Mouse (Mus musculus) limb, embryonic 15.5 days (tissue): ENCODE measurements at regions not wholly inside any gene's neighbourhood (a gene's known extent, or its start where the extent isn't known, plus 50 kb on each side); places are given as distances from the start of the nearest gene placed in this dataset.
A peak's percentile ranks its signal among the peaks of the same experiment; 100 is the strongest.

Experiments
- ATAC-seq: fragments of 200-750 bp; cut with Nextera tagmentation; 2 replicates; pipeline ENCODE4 v1.8.0; 2017; ENCODE audit warnings: low read depth, moderate TSS enrichment; ENCODE audit not compliant: insufficient number of reproducible peaks, low FRiP score, low TSS enrichment
- H3K27ac ChIP-seq: fragments of 300-500 bp; sonication (generic); 2 replicates; pipeline ENCODE4 v1.5.1; 2015; ENCODE audit warnings: moderate library complexity, mild to moderate bottlenecking, inconsistent platforms
- H3K27me3 ChIP-seq: fragments of 300-500 bp; sonication (generic); 2 replicates; pipeline ENCODE4 v1.6.1; 2015; ENCODE audit warnings: inconsistent platforms
- H3K36me3 ChIP-seq: fragments of 300-500 bp; sonication (generic); 2 replicates; pipeline ENCODE4 v1.6.1; 2015; ENCODE audit warnings: inconsistent platforms
- H3K4me1 ChIP-seq: fragments of 300-500 bp; sonication (generic); 2 replicates; pipeline ENCODE4 v1.6.1; 2015; ENCODE audit warnings: inconsistent platforms
- H3K4me2 ChIP-seq: fragments of 300-500 bp; sonication (generic); 2 replicates; pipeline ENCODE4 v1.6.1; 2015; ENCODE audit warnings: mild to moderate bottlenecking, inconsistent platforms
- H3K4me3 ChIP-seq: fragments of 300-500 bp; sonication (generic); 2 replicates; pipeline ENCODE4 v1.5.1; 2015; ENCODE audit warnings: mild to moderate bottlenecking, inconsistent platforms
- H3K9ac ChIP-seq: fragments of 300-500 bp; sonication (generic); 2 replicates; pipeline ENCODE4 v1.6.1; 2015; ENCODE audit warnings: inconsistent platforms
- H3K9me3 ChIP-seq: fragments of 300-500 bp; sonication (generic); 2 replicates; pipeline ENCODE4 v1.6.1; 2016; ENCODE audit warnings: inconsistent platforms
- WGBS: fragments of 180-500 bp; shearing (Covaris S2); methylation state at CpG from one replicate; pipeline ENCODE4 v1.1.7; 2015; 5-methylcytosine and 5-hydroxymethylcytosine counted together

- peaks cover 7% of the 10 kb centered on the region for H3K4me1 ChIP-seq
- no peak overlapping the region for H3K4me2 ChIP-seq
- H3K27ac ChIP-seq, result no peak overlapping the region
- ATAC-seq, result no peak
- no peaks in the 10 kb centered on the region for H3K9me3 ChIP-seq
- no peak overlapping the region for H3K4me3 ChIP-seq
- 82% methylated on average over 5 of the region's 5 CpGs for WGBS
- no peaks in the 10 kb centered on the region for H3K36me3 ChIP-seq
- no peak overlapping the region for H3K9ac ChIP-seq
- H3K27me3 ChIP-seq, result no peaks in the 10 kb centered on the region
Observed at GRCm38 (mm10) chr8:47769452-47769851, 52.5 kb upstream of the Cldn24 start.

GRCm38 (mm10) chr8:47768751-47769150 lies 53.2 kb upstream of the Cldn24 start:
- ATAC-seq, result no peak
- H3K9me3 ChIP-seq, result no peaks in the 10 kb centered on the region
- no peak overlapping the region for H3K4me3 ChIP-seq
- no peaks in the 10 kb centered on the region for H3K27me3 ChIP-seq
- H3K9ac ChIP-seq, result no peak overlapping the region
- H3K4me2 ChIP-seq, result no peak overlapping the region
- H3K36me3 ChIP-seq, result no peaks in the 10 kb centered on the region
- peaks cover 14% of the 10 kb centered on the region for H3K4me1 ChIP-seq
- H3K27ac ChIP-seq, result no peak overlapping the region
- 92% methylated on average over 8 of the region's 8 CpGs for WGBS

GRCm38 (mm10) chr8:47764480-47764879 lies 50.7 kb upstream of the Cdkn2aip start:
- peak; percentile 40; the same call in 1 of the 2 replicates for ATAC-seq
- peak overlapping the region; percentile 48 for H3K27ac ChIP-seq
- no peak overlapping the region for H3K4me3 ChIP-seq
- peaks cover 30% of the 10 kb centered on the region for H3K4me1 ChIP-seq
- H3K9me3 ChIP-seq, result no peaks in the 10 kb centered on the region
- H3K9ac ChIP-seq, result no peak overlapping the region
- WGBS, result 43% methylated on average over 15 of the region's 15 CpGs
- peak overlapping the region; percentile 33 for H3K4me2 ChIP-seq
- no peaks in the 10 kb centered on the region for H3K36me3 ChIP-seq
- H3K27me3 ChIP-seq, result no peaks in the 10 kb centered on the region

GRCm38 (mm10) chr8:47764068-47764467 lies 50.3 kb upstream of the Cdkn2aip start:
- peak overlapping the region; percentile 33 for H3K4me2 ChIP-seq
- H3K27me3 ChIP-seq, result no peaks in the 10 kb centered on the region
- H3K36me3 ChIP-seq, result no peaks in the 10 kb centered on the region
- H3K27ac ChIP-seq, result peak overlapping the region; percentile 48
- H3K4me1 ChIP-seq, result peaks cover 30% of the 10 kb centered on the region
- 22% methylated on average over 11 of the region's 11 CpGs for WGBS
- H3K9me3 ChIP-seq, result no peaks in the 10 kb centered on the region
- H3K4me3 ChIP-seq, result no peak overlapping the region
- no peak overlapping the region for H3K9ac ChIP-seq
- ATAC-seq, result peak; percentile 68; the same call in 1 of the 2 replicates
